Mouse (Mus musculus) c-Kit-positive CD71-positive TER-119-positive erythroid progenitor cells, embryonic 14.5 days (primary cell): ENCODE measurements around the gene Brsk1.
A peak's percentile ranks its signal among the peaks of the same experiment; 100 is the strongest.

Experiments used
- DNase-seq: peaks from one replicate; pipeline ENCODE4 v3.0.0-alpha.2; 2013; ENCODE audit warnings: low spot score

Brsk1 gene

DNA sequence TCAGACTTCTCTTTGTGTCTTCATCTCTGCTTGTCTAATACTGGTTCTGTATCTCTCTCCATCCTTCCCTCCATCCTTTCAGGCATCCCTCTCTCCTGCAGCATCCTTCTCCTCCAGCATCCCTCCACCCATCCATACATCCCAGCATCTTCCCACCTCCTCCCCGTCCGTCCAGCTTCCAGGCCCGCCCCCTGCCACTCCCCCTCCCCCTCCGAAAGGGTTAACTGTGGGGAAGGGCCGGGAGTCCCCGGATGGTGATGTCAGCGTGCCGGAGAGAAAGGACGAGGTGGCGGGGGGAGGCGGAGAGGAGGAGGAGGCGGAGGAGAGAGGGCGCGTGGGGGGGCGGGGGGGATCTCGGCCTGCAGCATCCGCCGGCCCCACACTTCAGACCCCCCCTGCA lies at the start of gene Brsk1:
TSS of gene Brsk1 (plus strand) at position 218 of the 400 bp plus-strand sequence.
- DNase-seq: no peak

DNA sequence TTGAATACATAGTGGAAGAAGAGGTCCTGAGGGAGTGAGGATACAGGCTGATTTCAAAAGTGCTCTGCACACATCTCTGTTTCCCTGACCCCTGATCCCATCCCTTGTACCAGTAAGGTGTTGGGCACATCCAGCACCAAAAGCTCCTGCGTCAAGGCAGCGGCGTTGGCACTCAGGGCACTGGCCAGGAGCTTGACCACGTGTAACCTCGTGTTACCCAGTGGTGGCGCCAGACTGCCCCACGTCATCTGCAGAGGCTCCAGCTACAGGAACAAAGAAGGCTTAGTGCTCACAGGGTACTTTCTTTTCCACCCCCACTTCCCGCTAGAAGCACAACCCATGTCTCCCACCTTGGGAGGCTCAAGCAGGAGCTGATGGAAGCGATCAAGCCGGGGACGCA lies 49.2 kb upstream of the Brsk1 start:
- DNase-seq: no peak

DNA sequence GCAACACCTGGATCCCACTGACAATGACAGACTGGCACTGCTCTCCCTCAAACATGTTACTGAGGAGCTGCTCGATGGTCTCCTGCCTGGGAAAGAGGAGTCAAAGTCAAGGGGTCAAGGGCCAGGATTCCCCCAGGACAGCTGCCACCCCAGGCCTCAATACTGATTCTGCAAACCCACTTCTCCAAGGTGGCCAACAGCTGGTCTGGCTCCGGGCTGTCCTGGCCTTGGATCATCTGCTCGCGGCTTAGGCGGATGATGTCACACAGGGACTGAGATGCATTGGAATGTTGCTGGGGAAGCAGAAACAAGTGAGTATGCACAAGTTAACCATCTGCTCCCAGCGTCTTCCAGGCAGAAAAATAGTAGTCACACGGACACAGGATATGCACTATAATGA lies 48.4 kb upstream of the Brsk1 start:
- DNase-seq: no peak

DNA sequence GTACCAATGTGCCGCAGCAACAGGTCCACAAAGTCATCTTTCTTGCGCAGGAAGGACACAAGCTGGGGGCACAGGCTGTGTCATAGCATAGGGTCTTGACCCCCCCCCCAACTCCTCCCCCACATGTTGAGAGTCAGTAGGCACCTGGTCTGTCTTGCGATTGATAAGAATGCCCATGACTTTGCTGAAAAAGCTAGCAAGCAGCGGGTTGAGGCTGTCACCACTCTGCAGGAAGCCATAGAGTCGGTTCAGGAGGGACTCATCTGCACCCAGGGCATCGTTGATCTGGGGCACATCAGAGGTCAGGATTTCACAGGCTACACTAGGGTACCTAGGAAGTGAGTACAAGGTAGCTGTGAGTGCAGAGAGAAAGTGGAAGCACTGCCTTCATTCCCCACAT lies 47.2 kb upstream of the Brsk1 start:
- DNase-seq: no peak

DNA sequence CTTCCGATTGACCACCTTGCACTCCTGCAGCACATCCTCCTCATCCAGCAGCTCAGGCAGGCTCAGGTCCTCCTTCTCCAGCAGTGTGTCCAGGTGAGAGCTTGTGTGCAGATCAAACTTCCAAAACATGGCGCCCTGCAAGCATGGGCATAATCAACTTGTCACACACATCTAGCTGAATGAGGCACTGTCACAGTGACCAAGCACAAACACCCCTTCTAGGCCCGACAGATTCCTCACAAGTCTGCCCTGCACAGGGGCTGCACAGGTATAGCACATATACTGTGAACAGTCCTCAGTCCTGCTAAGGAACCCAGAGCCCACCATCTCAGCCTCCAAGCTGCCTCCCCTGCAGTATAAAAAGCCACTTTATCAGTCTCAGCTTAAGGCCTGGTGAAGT lies 43.6 kb upstream of the Brsk1 start:
- no peak for DNase-seq

DNA sequence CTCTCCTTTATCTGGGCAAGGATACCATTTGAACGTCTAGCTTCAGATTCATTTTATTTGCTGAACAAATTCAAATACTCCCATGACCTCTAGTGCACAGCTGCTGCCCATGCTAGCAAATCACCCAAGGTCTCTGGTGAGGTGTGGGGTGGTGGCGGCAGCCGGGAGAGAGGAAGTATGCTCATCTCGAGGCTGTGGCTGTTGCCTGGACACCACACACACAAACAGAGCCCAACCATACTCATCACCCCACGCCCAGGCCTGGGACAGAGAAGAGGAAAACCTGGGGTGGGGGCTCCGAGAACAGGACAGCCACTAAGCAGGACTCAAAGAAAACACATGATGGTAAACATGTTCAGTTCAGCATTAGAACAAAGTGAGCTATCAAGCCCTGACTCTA lies 43.1 kb upstream of the Brsk1 start:
- no peak for DNase-seq

DNA sequence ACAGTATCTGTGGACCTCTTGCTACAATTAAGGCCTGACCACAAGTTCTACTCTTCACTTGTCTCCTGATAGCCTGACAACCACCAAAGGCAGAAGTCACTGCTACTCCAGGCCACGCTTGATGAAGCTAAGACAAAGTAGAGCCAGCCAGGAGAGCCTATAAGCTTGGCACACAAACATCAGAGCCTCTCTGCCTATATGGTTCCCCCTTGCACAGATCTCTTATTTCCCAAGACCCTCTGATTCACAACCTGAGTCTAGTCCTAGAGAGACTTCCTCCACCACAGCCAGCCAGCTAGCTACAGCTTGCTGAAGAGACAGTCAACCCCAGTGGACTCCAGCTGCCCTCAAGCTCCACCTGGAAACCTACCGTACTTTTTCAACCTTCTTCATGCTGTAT lies 42.4 kb upstream of the Brsk1 start:
- no peak for DNase-seq

DNA sequence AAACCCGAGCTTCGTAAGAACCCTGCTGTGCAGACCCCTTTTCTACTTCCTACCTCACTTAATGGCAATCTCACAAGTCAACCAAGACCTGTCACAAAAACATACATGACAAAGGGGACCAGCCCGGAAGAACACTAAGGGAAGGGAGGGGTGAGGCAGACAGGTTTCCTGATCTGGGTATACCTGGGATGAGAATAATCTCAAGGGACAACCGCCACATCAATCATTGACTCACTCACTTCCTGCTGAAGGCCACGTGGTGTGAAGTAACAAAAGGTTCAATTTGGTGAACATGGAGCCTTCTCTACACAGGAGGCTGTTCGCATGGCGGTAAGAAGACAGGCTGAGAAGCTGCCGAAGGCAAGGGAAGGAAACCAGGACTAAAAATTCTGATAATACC lies 38.8 kb upstream of the Brsk1 start:
- DNase-seq: no peak

DNA sequence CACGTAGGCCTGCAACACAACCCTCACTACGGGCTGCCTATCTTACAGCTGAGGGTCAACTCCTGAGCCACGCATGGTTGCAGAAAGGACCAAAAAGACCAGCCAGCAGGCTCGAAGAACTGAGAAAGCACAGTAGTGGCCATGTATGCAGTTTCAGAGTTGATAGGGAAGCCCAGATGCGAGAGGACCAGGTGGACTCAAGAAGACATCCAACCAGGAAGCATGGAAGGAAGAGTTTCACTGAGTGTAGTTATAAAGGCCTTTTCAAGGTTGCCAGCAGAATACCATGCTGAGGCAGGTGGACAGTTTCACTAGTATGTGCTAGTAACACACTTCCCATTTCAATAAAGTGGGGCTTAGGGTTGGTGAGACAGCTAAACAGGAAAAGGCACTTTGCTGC lies 37.7 kb upstream of the Brsk1 start:
- DNase-seq: no peak

DNA sequence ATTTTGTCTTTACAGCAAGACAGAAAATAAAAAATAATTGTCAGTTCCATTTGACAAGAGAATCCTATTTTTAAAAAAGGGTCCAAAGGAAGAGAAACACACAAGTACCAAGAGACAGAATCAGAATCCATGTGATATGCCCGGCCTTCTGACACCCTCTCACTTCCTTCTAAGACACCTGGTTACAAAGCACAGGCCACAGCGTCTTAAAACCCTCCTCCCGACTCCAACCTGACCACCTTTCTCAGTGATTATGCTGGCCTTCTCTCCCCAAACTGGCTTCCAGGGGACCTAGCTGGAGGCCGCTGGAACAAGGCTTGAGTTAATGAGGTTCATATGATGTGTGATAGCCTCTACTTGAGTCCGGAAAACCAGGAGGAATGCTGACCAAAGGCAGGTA lies 37.1 kb upstream of the Brsk1 start:
- no peak for DNase-seq

DNA sequence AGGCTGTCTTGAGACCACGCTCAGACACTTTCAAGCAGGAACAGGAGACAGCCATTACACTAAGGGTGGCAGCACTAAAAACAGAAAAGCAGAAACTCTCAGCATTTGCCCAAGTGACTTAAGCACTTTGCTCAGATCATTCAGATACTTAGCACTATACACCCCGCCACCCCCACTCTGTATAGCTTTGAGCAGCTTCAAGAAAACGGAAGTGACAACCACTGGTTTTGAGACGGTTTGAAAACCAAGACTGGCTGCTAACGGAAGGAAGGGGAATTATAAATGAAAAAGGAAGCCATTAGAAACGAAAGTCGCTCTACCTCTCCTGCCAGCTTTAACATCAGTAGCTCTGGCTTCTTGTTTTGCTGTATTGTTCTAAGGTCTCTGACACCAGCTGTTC lies 36.6 kb upstream of the Brsk1 start:
- DNase-seq: no peak

DNA sequence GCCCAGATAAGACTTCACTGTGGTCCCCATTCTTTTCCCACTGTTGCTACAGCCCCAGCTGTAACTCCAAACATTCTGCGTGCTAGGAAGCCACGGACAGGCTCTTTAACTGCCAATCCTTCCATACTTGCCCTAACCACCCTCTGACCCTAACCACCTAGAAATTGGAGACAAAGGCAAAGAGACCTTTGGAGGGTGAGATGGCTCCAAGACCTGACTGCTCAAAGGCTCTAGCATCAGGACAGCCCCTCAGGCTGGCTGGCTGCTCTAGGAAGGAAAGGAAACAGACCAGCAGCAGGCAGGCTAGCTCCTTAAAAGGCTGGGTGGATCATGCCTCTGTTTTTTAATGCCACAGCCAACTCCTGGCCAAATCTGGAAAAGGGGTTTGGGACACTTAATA lies 36.2 kb upstream of the Brsk1 start:
- no peak for DNase-seq

DNA sequence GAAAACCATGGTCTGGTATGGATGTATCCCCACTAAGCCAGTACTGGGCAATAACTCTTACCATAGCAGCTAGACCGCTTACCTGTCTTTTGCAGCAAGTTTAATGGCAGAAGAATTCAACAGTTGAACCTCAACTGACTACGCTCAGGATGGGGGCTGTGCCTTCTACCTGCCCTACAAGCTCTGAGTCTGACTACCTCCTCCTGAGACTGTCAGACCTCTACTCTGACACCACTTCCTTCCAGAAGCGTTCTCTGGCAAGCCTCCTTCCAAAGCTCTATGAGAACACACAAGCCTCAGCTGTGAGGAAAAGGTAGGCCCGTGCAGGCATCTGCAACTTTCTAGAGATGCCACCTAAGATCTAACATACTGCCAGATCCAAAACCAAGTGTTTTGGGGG lies 35.0 kb upstream of the Brsk1 start:
- no peak for DNase-seq

DNA sequence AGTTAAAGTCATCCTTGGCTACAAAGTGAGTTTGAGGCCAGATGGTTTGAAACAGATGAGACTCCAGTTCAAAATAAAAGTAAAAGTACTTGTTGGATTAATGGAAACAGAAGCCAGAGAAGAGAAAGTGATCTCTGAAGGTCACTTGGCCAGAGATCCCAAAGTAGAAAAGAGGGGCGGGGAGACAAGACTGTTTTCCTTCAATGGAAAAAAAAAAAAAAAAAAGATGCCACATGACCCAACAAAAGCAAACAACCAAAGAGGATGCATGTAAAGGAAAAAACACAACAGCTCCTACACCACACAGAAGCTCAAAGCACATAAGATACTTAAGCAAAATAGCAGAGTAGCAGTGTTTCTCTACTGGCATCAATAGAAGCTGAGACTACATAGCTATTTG lies 34.5 kb upstream of the Brsk1 start:
- DNase-seq: no peak

DNA sequence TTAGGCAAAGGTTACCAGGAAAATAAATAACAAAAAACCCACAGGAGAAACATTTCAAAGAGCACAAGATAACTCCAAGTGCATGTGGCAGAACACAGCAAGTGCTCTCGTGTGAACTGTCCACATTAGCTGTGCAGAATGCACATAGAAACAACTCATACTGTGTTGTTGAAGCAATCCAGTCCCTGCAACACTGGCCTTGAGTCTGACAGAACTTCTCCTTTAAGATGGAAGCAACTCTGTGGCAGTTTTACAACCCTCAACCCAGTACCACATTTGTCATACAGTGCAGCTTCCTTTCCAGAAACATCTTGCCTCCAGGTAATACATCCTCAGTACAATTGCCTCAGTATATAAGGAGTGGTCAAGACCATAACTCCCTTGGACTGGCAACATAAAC lies 33.6 kb upstream of the Brsk1 start:
- no peak for DNase-seq

DNA sequence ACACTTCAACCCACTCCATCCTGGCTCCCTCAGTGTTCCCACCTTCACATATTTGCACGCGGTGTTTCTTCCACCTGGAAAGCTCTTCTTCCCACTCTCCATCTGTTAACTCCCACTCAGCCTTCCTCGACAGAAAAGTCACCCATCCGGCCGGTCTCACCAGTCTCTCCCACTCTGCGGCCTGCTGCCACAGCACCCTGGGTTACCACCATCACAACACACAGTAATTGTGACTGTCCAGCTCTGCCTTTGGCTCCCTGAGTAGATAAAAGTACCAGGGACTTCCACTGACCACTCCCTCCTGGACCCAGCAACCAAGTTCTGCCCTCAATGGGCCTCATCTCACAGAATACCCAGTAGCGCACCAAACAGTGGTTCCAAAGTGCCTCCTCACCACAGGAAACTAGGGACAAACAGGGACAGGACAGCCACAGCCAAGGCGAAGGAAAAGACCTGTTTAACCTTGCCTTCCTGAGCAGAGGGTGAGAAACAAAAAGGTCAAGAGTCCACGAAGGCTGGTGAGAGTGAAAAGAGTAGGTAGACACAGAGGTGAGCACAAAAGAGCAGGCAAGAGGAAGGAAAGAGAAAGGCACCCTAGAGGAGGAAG lies 32.8 kb upstream of the Brsk1 start:
- DNase-seq: no peak

DNA sequence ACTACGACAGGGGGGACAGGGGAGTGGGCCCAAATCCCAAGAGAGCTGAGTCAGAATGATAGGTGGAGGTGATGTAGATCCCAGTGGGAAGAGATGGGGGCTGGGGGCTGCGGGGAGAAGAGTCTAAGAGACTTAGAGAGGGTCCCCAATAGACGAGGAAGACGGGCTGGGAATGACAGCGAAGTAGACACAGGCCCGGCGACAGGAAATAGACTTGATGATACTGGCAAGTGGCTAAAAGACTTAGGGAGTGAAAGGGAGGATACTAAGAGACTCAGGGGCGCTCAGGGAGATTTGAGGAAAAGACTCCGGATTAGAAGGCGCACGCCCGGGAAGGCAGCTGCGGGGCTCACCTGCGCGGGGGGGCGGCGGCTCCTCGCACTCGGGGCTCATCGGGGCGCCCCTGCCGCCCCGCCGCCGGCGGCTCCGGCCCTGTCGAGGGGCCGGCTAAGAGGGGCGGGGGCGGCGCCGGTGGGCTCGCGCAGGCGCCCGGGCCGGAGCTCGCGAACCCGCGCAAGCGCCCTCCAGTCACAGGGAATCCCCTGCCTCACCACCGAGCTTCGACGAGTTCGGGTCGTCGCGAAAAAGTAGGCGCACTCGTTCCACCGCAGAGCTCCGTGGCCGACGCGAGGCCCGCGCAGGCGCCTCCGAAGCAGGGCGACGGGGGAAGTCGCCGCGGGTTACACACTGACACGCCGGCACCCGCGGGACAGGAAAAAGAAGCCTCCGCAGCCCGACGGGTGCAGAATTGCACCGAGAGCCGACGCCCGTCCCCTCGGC lies 32.1 kb upstream of the Brsk1 start:
- DNase-seq: no peak

DNA sequence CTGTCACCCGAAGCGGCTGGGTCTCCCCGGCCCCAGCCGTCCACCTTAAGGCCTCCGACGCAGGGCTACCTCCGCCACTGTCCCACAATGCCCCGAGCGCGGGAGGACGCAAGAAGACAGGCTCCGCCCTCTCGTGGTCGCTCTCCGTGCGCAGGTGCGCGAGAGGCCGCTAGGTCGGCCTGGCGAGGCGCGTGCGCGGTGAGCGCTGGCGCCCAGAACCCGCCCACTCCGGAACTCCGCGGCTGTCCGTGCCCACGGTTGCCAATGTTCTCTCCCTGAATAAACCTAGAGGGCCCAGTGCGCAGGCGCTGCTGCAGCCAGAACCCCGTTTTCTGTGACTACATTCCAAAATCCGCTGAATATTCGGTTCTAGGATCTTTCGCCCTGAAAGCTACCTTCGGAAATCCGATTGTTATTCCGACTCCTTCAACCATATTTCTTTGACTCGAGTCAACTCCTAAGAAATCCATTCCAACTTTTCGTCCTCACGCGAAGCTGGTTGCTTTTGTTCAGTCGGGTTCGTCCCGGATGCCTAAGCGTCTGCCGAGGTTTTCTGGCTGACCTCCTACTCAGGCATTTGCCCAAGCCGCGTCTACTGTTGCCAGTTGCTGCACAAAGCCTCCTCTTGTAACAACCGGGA lies 31.4 kb upstream of the Brsk1 start, which contains the start of gene Ppp6r1:
TSS of gene Ppp6r1 (minus strand) at position 108 of the 640 bp plus-strand sequence.
- DNase-seq: peak; percentile 96

DNA sequence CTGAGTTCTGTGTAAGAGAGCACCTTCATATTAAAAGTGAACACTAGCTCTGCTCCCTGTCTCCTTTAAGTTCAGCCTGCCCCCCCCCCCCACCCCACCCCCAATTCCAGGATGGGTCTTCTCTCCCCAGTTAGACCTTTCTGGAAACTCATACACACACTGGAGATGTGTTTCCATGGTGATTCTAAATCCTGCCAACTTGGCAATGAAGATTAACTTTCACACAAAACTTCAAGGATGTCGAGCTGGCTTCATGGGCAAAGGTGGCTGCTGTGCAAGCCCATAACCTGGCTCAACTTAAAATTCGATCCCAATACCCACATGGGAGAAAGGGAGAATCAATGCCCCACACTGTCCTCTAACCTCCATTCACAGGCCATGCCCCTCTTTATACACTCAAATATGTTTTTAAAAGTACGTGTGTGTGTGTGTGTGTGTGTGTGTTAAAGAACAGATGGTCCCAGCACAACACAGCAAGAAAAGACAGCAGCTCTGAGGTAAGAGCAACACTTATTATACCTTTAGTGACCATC lies 30.4 kb upstream of the Brsk1 start:
- DNase-seq: no peak

DNA sequence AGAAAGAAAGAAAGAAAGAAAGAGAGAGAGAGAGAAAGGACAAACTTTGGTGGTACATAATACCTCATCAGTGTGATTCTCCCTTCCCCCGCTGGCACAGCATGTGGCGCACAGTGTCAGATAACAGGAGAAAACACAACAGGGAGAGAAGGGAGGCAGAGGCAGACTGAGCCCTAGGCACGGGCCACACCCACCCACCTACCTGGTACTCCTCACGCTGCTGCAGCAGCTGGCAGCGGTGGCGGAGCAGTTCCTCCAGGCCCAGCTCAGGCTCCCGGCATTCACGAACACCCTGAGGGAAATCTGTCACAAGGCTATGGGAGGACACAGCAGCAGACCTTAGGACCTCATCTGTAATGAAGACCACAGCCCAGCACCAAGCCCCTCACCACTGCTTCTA lies 27.2 kb upstream of the Brsk1 start:
- DNase-seq: no peak

DNA sequence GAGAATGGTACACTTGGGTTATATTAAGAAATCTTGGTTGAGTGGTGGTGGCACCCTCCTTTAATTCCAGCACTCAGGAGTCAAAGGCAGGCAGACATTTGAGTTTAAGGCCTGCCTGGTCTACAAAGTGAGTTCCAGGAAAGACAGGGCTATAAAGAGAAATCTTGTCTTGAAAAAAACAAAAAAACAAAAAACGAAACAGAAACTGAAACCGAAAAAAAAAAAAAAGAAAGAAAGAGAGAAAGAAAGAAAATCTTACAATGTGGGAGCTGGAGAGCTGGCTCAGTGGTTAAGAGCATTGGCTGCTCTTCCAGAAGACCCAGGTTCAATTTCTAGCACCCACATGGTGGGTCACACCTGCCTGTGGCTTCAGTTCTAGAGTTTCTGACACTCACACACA lies 26.7 kb upstream of the Brsk1 start:
- DNase-seq: no peak

DNA sequence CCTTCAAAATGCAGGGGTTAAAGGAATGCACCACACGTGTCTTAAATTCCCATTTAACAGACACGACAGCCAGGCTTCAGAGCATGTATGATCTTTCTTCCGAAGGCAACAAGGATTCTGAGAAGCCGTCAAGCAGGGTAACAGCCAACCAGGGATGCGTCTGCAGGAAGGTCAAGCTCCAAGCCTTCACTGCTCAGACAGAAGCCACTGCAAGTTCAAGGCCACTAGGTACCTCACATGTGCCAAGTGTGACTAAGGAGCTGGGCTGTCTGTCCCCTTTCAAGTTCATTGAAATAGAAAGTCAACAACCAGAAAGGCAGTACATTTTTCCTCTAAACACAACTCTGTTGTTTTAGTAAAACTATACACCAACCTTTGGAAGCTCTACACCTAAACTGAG lies 23.5 kb upstream of the Brsk1 start:
- no peak for DNase-seq

DNA sequence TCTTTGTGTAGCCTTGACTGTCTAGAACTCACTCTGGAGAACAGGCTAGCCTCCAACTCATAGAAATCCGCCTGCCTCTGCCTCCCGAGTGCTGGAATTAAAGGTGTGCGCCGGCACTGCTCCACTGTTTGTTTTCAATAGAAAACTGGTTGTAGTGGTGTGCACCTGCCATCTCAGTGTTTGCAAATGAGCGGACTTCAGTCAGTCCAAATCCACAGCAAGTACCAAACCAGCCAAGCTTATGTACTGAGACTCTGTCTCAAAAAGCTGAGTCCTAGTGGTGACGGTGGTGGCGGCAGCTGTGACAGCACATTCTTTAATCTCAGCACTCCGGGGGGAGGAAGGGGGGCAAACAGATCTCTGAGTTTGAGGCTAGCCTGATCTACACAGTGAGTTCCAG lies 21.9 kb upstream of the Brsk1 start:
- DNase-seq: no peak
